Mouse (Mus musculus) cerebellum, adult 2 months (tissue): Measurements from ENCODE around the gene Kdf1.

Experiments used
- CTCF ChIP-seq: fragments of 200-500 bp; IDR thresholded peaks from 2 replicates; pipeline ENCODE4 v1.5.1; 2011; ENCODE audit warnings: low read depth, mild to moderate bottlenecking, control low read depth, low read length, moderate library complexity, borderline replicate concordance; ENCODE audit not compliant: insufficient read depth
- POLR2A ChIP-seq: fragments of 200-500 bp; IDR thresholded peaks from 2 replicates; pipeline ENCODE4 v1.6.1; 2011; ENCODE audit warnings: low read length, control low read depth, borderline replicate concordance; ENCODE audit not compliant: insufficient read depth

- TF ChIP-seq CTCF (no peak), POLR2A (no peak)
Measured at GRCm38 (mm10) chr4:133506573-133506972, 12.2 kb upstream of the Kdf1 start.
